Comparison of ENCODE assay signal across 10 mouse cellular contexts in the genomic region with DNA sequence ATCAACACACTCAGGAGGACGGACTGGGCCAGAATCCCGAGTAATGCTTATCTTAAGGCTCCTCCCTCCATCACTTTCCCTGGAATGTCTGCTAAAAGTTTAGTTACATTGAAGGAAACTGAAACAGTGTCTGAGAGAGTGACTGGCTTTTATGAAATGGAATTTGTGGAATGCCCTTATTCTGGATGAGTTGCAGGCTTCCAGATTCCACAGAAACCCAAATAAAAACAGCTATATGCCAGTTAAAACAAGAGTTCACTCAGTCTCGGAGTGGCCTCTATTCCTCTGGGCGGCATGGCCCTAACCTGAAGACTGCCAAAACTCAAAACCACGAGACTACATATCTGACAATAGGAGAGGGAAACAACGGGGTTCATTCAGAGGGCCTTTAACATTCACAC. TPM values are rescaled to one million over a fixed set of nuclear protein-coding genes. Genes with fewer than 3 reads are reported as not detected.
DNase-seq lines count a peak whose midpoint lies in the region; ATAC-seq and TF ChIP-seq lines count a peak whose summit lies in the region.
"Had no signal": no experiment of that assay in that cellular context is flagged by ENCODE, and none has a peak within 500 bp of the region (broad histone marks: within the 10 kb centered on the region; RNA-seq: fewer than 3 reads in every experiment).

No protein-coding gene starts in this region.

- H3K4me3 ChIP-seq in kidney, postnatal 0 days (replicated peaks; ENCODE audit: low read depth, low read length): no peak overlapping the region
- H3K4me3 ChIP-seq: forebrain, embryonic 15.5 days; stomach, embryonic 15.5 days had no signal

- TF ChIP-seq CTCF in kidney, postnatal 0 days (IDR thresholded peaks at IDR 0.05; ENCODE audit: low read depth): no peak

- no peak overlapping the region for H3K27ac ChIP-seq in kidney, postnatal 0 days
- H3K27ac ChIP-seq: forebrain, embryonic 15.5 days; stomach, embryonic 15.5 days had no signal

- DNase-seq in frontal cortex, postnatal 25 days (ENCODE audit: low spot score in 2 of 2): no peak
- DNase-seq in kidney, postnatal 0 days (ENCODE audit: low spot score): peak; percentile 88
- DNase-seq in kidney, adult 11 months: no peak
- peak; percentile 40 for DNase-seq in adipocyte (ENCODE audit: low spot score)
- peak; percentile 6 for DNase-seq in lung, postnatal 10 days
- DNase-seq in cerebellum, adult 9-11 months: no peak
- no peak for DNase-seq in urinary bladder, postnatal 14 days (ENCODE audit: low spot score)

- H3K9me3 ChIP-seq in kidney, postnatal 0 days (replicated peaks; ENCODE audit: low read length): no peaks in the 10 kb centered on the region
- H3K9me3 ChIP-seq: forebrain, embryonic 15.5 days; stomach, embryonic 15.5 days had no signal

- 0 out of 2 replicates have a peak, but pooled peaks have one; percentile 47 for ATAC-seq in frontal cortex, adult (ENCODE audit: low TSS enrichment)
- no peak for ATAC-seq in kidney, postnatal 0 days (replicated peaks; ENCODE audit: low FRiP score, low read depth)
- ATAC-seq: forebrain, embryonic 15.5 days had no signal

- no peak overlapping the region for H3K4me2 ChIP-seq in kidney, postnatal 0 days (ENCODE audit: low read length)
- H3K4me2 ChIP-seq: forebrain, embryonic 15.5 days; stomach, embryonic 15.5 days had no signal

- H3K36me3 ChIP-seq in kidney, postnatal 0 days (ENCODE audit: insufficient read depth, low read length): no peaks in the 10 kb centered on the region
- H3K36me3 ChIP-seq: forebrain, embryonic 15.5 days; stomach, embryonic 15.5 days had no signal

- no peak overlapping the region for H3K9ac ChIP-seq in kidney, postnatal 0 days (ENCODE audit: low read depth, low read length)
- H3K9ac ChIP-seq: forebrain, embryonic 15.5 days; stomach, embryonic 15.5 days had no signal

- H3K27me3 ChIP-seq in kidney, postnatal 0 days (ENCODE audit: insufficient read depth, low read length): no peaks in the 10 kb centered on the region
- H3K27me3 ChIP-seq: forebrain, embryonic 15.5 days; stomach, embryonic 15.5 days had no signal

- H3K4me1 ChIP-seq in kidney, postnatal 0 days (replicated peaks; ENCODE audit: insufficient read depth, low read length): no peaks in the 10 kb centered on the region
- H3K4me1 ChIP-seq: forebrain, embryonic 15.5 days; stomach, embryonic 15.5 days had no signal

- WGBS in kidney, postnatal 0 days: 59% methylated on average over 6 of the region's 6 CpGs

RNA-seq across cellular contexts. Expression of gene Arhgap5, which starts 10.5 kb away (rescaled TPM):
- 42.5 and 44.6 TPM in 2 replicates for polyA plus RNA-seq in kidney, postnatal 0 days (2015; fragmentation: Nextera tagmentation; extraction: Ambion mirVana)

Comparison
In these comparisons a context has a peak if more than half of its experiments do, and no peak if none do; other contexts are left out.
1. DNase-seq: peak in kidney, postnatal 0 days (single experiment), adipocyte (single experiment) and lung, postnatal 10 days (single experiment); none in frontal cortex, postnatal 25 days (0 of 2), kidney, adult 11 months (single experiment), cerebellum, adult 9-11 months (single experiment) and urinary bladder, postnatal 14 days (single experiment).